Mouse (Mus musculus) heart, embryonic 11.5 days (tissue): ENCODE data around the gene Nfkbie. TPM values are rescaled to one million over a fixed set of nuclear protein-coding genes. Genes with fewer than 3 reads are reported as not detected.

Experiments
- ATAC-seq: fragments of 200-750 bp; cut with Nextera tagmentation; replicated peaks from 2 replicates; pipeline ENCODE4 v1.8.0; 2017; ENCODE audit warnings: moderate library complexity; ENCODE audit not compliant: insufficient number of reproducible peaks, low FRiP score, low TSS enrichment
- H3K27ac ChIP-seq: fragments of 300-500 bp; sonication (generic); 2 replicates; pipeline ENCODE4 v1.5.1; 2014; ENCODE audit warnings: mild to moderate bottlenecking, low read depth, low read length
- H3K27me3 ChIP-seq: fragments of 300-500 bp; sonication (generic); 2 replicates; pipeline ENCODE4 v1.6.1; 2014; ENCODE audit warnings: mild to moderate bottlenecking, low read length, mixed read lengths; ENCODE audit not compliant: control insufficient read depth, insufficient read depth
- H3K36me3 ChIP-seq: fragments of 300-500 bp; sonication (generic); 2 replicates; pipeline ENCODE4 v1.6.1; 2014; ENCODE audit warnings: mild to moderate bottlenecking, low read length, moderate library complexity, mixed read lengths; ENCODE audit not compliant: control insufficient read depth, insufficient read depth
- H3K4me1 ChIP-seq: fragments of 300-500 bp; sonication (generic); 2 replicates; pipeline ENCODE4 v1.6.1; 2014; ENCODE audit warnings: low read length; ENCODE audit not compliant: control insufficient read depth, insufficient read depth
- H3K4me2 ChIP-seq: fragments of 300-500 bp; sonication (generic); 2 replicates; pipeline ENCODE4 v1.6.1; 2014; ENCODE audit warnings: mild to moderate bottlenecking, moderate library complexity
- H3K4me3 ChIP-seq: fragments of 300-500 bp; sonication (generic); 2 replicates; pipeline ENCODE4 v1.5.1; 2014; ENCODE audit warnings: low read depth, low read length
- H3K9ac ChIP-seq: fragments of 300-500 bp; sonication (generic); 2 replicates; pipeline ENCODE4 v1.6.1; 2014; ENCODE audit warnings: mild to moderate bottlenecking, low read depth, low read length, moderate library complexity
- H3K9me3 ChIP-seq: fragments of 300-500 bp; sonication (generic); replicated peaks from 2 replicates; pipeline ENCODE4 v1.6.1; 2016; ENCODE audit warnings: low read length; ENCODE audit not compliant: control insufficient read depth
- WGBS: fragments of 180-500 bp; shearing (Covaris S2); extraction: QIAGEN DNeasy Blood & Tissue Kit; methylation state at CpG from one replicate; pipeline ENCODE4 v1.1.7; 2014; ENCODE audit not compliant: insufficient replicate concordance; 5-methylcytosine and 5-hydroxymethylcytosine counted together
- polyA plus RNA-seq: library from polyadenylated mRNA; unstranded; fragments of >200 nt; fragmentation: Nextera tagmentation; extraction: Ambion mirVana; gene quantifications from 2 replicates; pipeline ENCODE4 v1.2.1, GENCODE M21; 2014

Gene Nfkbie
- polyA plus RNA-seq, 1 experiment from 2014 or later = 2.4 TPM

- H3K27ac ChIP-seq = no peak overlapping the region
- WGBS = 89% methylated on average over 21 of the region's 21 CpGs
- H3K9ac ChIP-seq = no peak overlapping the region
- no peaks in the 10 kb centered on the region for H3K27me3 ChIP-seq
- H3K36me3 ChIP-seq = 0 out of 2 replicates have a peak, but pooled peaks cover 2% of the 10 kb centered on the region
- no peak overlapping the region for H3K4me2 ChIP-seq
- H3K9me3 ChIP-seq = no peaks in the 10 kb centered on the region
- H3K4me1 ChIP-seq = peaks cover 13% of the 10 kb centered on the region
- H3K4me3 ChIP-seq = no peak overlapping the region
- no peak for ATAC-seq
Measured at GRCm38 (mm10) chr17:45517135-45517534, 38.4 kb upstream of the Nfkbie start.

GRCm38 (mm10) chr17:45517549-45518215, 37.8 kb upstream of the Nfkbie start:
- Histone ChIP-seq H3K9ac (no peak overlapping the region), H3K9me3 (no peaks in the 10 kb centered on the region), H3K27me3 (no peaks in the 10 kb centered on the region), H3K4me3 (no peak overlapping the region), H3K36me3 (0 out of 2 replicates have a peak, but pooled peaks cover 2% of the 10 kb centered on the region), H3K4me2 (no peak overlapping the region), H3K27ac (no peak overlapping the region), H3K4me1 (peaks cover 19% of the 10 kb centered on the region)
- WGBS = 85% methylated on average over 28 of the region's 28 CpGs
- no peak for ATAC-seq

- Histone ChIP-seq H3K4me3 (no peak overlapping the region), H3K9me3 (no peaks in the 10 kb centered on the region), H3K9ac (no peak overlapping the region), H3K4me1 (peaks cover 22% of the 10 kb centered on the region), H3K36me3 (0 out of 2 replicates have a peak, but pooled peaks cover 2% of the 10 kb centered on the region), H3K4me2 (no peak overlapping the region), H3K27ac (no peak overlapping the region), H3K27me3 (no peaks in the 10 kb centered on the region)
- WGBS = 76% methylated on average over 12 of the region's 12 CpGs
- ATAC-seq = no peak
Measured at GRCm38 (mm10) chr17:45518766-45519475, 36.6 kb upstream of the Nfkbie start.

- Histone ChIP-seq H3K9me3 (no peaks in the 10 kb centered on the region), H3K4me3 (no peak overlapping the region), H3K4me1 (peaks cover 22% of the 10 kb centered on the region), H3K9ac (no peak overlapping the region), H3K27me3 (peaks cover 9% of the 10 kb centered on the region; the same call in 1 of the 2 replicates), H3K36me3 (0 out of 2 replicates have a peak, but pooled peaks cover 2% of the 10 kb centered on the region), H3K4me2 (no peak overlapping the region), H3K27ac (no peak overlapping the region)
- WGBS = 74% methylated on average over 11 of the region's 11 CpGs
- no peak for ATAC-seq
Measured at GRCm38 (mm10) chr17:45520136-45520535, 35.4 kb upstream of the Nfkbie start.

GRCm38 (mm10) chr17:45523263-45523662, 32.2 kb upstream of the Nfkbie start, which contains the start of gene Tcte1:
Tcte1 (plus strand) TSS chr17:45523434.
- Histone ChIP-seq H3K4me2 (peak within 1 kb of the TSS; percentile 85), H3K27me3 (peaks cover 14% of the 10 kb centered on the region), H3K9ac (peak within 1 kb of the TSS; percentile 65), H3K4me1 (peaks cover 20% of the 10 kb centered on the region), H3K9me3 (no peaks in the 10 kb centered on the region), H3K36me3 (no peaks in the 10 kb centered on the region), H3K4me3 (peak within 1 kb of the TSS; percentile 47), H3K27ac (no peak within 1 kb of the TSS)
- under 1% methylated on average over 21 of the region's 21 CpGs for WGBS
- ATAC-seq = 0 out of 2 replicates have a peak, but pooled peaks have one; percentile 29

- H3K9me3 ChIP-seq = no peaks in the 10 kb centered on the region
- no peak overlapping the region for H3K27ac ChIP-seq
- no peak for ATAC-seq
- no peak overlapping the region for H3K4me2 ChIP-seq
- no peak overlapping the region for H3K9ac ChIP-seq
- no peaks in the 10 kb centered on the region for H3K36me3 ChIP-seq
- WGBS = 76% methylated on average over 4 of the region's 4 CpGs
- H3K4me3 ChIP-seq = no peak overlapping the region
- peaks cover 20% of the 10 kb centered on the region for H3K4me1 ChIP-seq
- peaks cover 22% of the 10 kb centered on the region for H3K27me3 ChIP-seq
Measured at GRCm38 (mm10) chr17:45524961-45525360, 30.5 kb upstream of the Nfkbie start.

GRCm38 (mm10) chr17:45526571-45526970, 28.9 kb upstream of the Nfkbie start:
- no peaks in the 10 kb centered on the region for H3K36me3 ChIP-seq
- no peak overlapping the region for H3K4me3 ChIP-seq
- H3K27me3 ChIP-seq = peaks cover 34% of the 10 kb centered on the region
- H3K4me1 ChIP-seq = peaks cover 10% of the 10 kb centered on the region
- WGBS = 20% methylated on average over 5 of the region's 5 CpGs
- ATAC-seq = peak; percentile 44; the same call in 1 of the 2 replicates
- no peak overlapping the region for H3K9ac ChIP-seq
- no peak overlapping the region; the same call in 1 of the 2 replicates for H3K4me2 ChIP-seq
- no peak overlapping the region for H3K27ac ChIP-seq
- H3K9me3 ChIP-seq = no peaks in the 10 kb centered on the region

GRCm38 (mm10) chr17:45530346-45530782, 25.1 kb upstream of the Nfkbie start:
- Histone ChIP-seq H3K27me3 (peaks cover 54% of the 10 kb centered on the region), H3K4me2 (no peak overlapping the region), H3K9me3 (no peaks in the 10 kb centered on the region), H3K9ac (no peak overlapping the region), H3K36me3 (no peaks in the 10 kb centered on the region), H3K4me3 (no peak overlapping the region), H3K27ac (no peak overlapping the region), H3K4me1 (no peaks in the 10 kb centered on the region; the same call in 1 of the 2 replicates)
- no peak for ATAC-seq
- 39% methylated on average over 13 of the region's 13 CpGs for WGBS
